Mouse (Mus musculus): ENCODE measurements around the gene Gab2. TPM values are rescaled to one million over a fixed set of nuclear protein-coding genes. Genes with fewer than 3 reads are reported as not detected.

Gene Gab2
- total RNA-seq (2022), result 10 to 100 TPM; 17.3 to 18.6 (median 17.6) TPM

GRCm38 (mm10) chr7:97081242-97081958 lies at the start of gene Gab2:
Gene Gab2 (plus strand): TSS chr7:97081586.
- peak; percentile 43 to 46 for DNase-seq (ENCODE audit: low spot score in 2 of 2)

GRCm38 (mm10) chr7:97032412-97032811 lies 49.0 kb upstream of the Gab2 start:
- no peak for DNase-seq (ENCODE audit: low spot score in 2 of 2)

- DNase-seq (ENCODE audit: low spot score in 2 of 2), result no peak
Observed at GRCm38 (mm10) chr7:97039641-97040040, 41.7 kb upstream of the Gab2 start.

GRCm38 (mm10) chr7:97041868-97042449 lies 39.4 kb upstream of the Gab2 start:
- DNase-seq (ENCODE audit: low spot score in 2 of 2), result no peak

- DNase-seq (ENCODE audit: low spot score in 2 of 2), result no peak
Observed at GRCm38 (mm10) chr7:97042981-97043380, 38.4 kb upstream of the Gab2 start.

DNA sequence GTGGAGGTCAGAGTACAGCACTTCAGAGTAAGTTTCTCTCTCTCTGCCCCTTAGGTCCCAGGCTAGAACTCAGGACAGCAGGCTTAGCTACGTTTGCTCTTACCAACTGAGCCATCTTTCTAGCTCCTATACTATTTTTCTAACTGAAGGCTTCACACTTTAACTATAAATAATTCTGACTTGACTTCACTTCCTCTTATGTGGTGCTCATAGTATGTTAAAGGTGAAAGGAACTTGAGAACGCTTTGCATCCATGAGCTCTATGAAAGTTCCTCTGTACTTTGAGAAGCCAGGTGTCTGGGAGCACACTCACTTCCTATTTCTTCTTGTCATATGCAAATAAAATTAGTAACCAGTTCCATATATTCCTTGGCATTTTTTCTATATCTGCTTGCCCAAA lies 20.4 kb upstream of the Gab2 start:
- DNase-seq (ENCODE audit: low spot score in 2 of 2), result no peak

DNA sequence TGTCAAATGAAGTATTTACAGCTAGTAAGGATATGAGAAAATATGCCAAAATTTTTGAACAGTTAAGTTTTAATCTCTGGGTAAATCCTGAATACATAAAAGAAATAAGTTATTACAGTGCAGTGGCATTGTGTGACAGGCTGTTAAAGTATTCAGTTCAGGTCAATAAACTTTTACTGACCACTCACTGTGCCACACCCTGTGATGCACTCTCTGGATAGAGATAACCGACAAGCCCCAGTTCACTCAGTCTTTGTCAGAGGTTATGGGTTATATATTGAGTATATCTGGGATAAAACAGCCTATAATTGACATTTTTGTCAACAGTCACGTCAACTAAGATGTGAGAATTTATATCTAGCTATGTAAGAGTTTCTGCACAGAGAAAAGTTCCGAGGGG lies 9.9 kb upstream of the Gab2 start:
- no peak for DNase-seq (ENCODE audit: low spot score in 2 of 2)

GRCm38 (mm10) chr7:97072061-97072460 lies 9.3 kb upstream of the Gab2 start:
- no peak for DNase-seq (ENCODE audit: low spot score in 2 of 2)

DNA sequence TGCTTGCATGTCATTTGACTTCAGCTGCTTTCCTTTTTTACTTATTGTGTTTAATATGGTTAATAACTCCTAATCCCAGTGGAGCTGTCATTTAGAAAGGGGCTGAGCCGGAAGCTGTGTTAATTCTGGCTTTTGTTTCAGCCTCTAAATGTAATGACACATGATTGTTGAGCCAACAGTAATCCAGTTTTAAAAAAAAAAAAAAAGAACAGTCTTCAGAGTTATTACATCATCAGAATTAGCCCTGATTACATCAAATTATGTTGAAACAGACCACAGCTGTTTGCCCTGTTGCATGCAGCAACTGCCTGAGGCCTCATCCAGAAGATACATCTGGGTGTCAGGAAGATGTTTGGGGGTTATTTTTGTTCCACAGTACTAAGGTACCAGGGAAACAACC lies 6.4 kb upstream of the Gab2 start:
- DNase-seq (ENCODE audit: low spot score in 2 of 2), result no peak

- no peak for DNase-seq (ENCODE audit: low spot score in 2 of 2)
Observed at GRCm38 (mm10) chr7:97076977-97077376, 4.4 kb upstream of the Gab2 start.

DNA sequence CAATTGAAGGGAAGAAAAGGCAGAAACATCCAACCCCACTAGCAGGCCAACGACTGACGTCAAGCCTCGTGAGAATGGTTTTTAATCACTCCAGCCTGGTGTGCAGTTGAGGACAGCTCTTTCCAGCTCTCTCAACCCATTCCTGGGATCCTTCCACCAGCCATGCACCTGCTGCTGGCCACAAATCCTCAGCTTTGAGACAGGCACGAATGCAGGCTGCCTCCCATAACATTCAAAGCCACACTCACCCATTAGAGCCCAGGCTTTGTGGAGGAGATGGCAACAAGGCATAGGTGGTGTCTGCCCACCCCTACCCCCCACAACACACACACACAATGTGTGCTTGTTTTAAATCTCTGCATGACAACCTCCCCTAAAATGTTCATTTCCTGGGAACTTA lies 2.7 kb upstream of the Gab2 start:
- no peak for DNase-seq (ENCODE audit: low spot score in 2 of 2)

- peak in 1 of 2 experiments; percentile 18 for DNase-seq (ENCODE audit: low spot score in 2 of 2)
Observed at GRCm38 (mm10) chr7:97079145-97079544, 2.2 kb upstream of the Gab2 start.

DNA sequence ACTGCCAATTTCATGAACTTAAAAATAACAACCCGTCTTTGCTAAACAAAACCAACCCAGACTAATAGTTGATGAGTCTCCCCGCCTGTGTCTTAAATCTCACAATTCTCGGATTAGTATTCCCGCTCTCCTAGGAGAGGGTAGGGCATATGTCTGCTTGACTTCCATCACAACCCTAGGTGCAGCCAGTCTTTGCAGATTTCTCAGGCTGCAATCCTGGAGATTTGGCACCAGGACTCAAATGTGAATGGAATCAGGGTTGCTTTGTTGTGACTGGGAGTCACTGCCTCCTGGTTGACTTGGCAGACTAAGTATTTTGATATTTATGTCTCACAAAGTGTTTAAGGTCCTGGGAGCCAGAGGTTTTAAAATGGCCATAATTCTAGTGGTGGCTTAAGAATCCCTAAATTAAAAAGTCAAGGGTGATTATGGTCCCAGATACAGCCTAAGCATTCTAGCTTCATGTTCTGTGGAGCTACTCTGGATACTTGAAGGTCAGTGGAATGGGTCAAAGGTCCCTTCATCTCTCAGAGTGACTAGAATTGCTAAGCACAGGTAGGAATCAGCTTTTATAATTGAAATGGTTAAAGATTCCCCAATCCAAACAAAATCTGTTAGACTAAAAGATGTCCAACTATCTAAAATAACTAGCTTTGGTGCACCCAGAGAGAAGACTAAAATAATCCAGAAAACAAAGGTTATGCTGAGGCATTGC lies 1.6 kb upstream of the Gab2 start:
- no peak for DNase-seq (ENCODE audit: low spot score in 2 of 2)

DNA sequence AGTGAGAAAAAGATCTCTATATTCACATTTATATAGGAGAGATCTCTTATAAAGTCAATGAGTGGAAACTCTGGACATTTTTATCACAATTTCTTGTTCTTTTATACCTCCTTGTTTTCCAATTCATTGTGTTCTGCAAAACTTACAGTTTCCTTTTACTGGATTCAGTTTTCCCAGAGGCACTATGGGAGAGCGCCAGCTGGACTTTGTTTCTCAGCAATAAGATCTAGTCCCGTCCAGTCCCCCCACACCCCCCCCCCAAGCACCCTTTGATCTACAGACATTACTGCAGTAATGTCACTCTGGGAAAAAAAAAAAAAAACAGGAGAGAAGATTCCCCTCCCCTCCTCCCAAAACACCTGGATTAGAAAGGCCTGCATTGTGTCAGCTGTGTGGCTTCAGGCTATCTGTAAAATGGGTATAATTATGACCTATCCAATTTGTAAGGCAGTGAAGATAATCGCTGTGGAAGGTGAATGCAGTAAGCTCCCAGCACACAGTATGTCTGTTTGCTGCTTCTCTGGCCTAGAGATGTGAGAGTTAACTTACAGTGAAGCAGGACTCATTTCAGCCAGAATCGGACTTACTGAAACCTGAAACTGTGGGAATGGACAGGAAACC lies 655 bp upstream of the Gab2 start:
- no peak for DNase-seq (ENCODE audit: low spot score in 2 of 2)

GRCm38 (mm10) chr7:97081959-97082218 lies 503 bp downstream of the Gab2 start:
- DNase-seq (ENCODE audit: low spot score in 2 of 2), result no peak

GRCm38 (mm10) chr7:97082219-97083101 lies 1.1 kb downstream of the Gab2 start:
- DNase-seq (ENCODE audit: low spot score in 2 of 2), result peak; percentile 13 to 20

DNA sequence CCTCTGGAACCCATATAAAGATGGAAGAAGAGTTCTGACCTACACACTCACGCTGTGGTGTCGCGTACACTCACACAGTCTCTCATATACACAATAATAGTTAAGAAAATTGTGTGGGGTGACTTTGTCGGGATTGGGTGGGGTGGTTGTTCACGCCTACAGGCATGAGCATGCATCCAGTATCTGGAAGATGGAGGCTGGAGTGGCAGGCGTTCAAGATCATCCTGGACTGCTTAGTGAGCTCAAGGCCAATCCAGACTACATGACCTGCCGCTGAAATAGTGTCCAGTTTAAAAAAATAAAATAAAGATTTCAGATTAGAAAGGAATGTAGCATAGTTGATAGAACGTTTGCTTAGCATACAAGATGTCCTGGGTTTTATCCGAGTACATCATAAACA lies 2.2 kb downstream of the Gab2 start:
- DNase-seq (ENCODE audit: low spot score in 2 of 2), result no peak

DNA sequence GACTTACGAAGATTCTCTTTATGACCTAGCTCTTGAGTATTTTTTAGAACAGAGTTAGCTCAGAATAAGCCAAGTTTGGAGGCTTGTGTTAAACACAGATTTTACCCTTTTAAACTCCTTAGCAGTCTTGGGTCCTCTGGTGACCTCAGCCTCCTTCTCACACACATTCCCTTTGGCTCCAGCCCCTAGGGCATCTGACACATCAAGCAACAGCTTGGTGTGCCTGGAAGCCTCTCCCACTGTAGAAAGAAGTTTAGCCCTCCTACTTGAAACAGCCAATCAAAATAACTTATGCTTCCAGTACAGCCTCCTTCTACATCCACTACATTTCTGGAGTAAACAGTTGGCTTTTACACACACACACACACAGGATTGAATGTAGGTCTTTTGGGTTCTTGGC lies 2.8 kb downstream of the Gab2 start:
- no peak for DNase-seq (ENCODE audit: low spot score in 2 of 2)

GRCm38 (mm10) chr7:97085291-97085690 lies 3.9 kb downstream of the Gab2 start:
- DNase-seq (ENCODE audit: low spot score in 2 of 2), result no peak

GRCm38 (mm10) chr7:97094241-97094640 lies 12.9 kb downstream of the Gab2 start:
- no peak for DNase-seq (ENCODE audit: low spot score in 2 of 2)

- DNase-seq (ENCODE audit: low spot score in 2 of 2), result no peak
Observed at GRCm38 (mm10) chr7:97108119-97108518, 26.7 kb downstream of the Gab2 start.

- no peak for DNase-seq (ENCODE audit: low spot score in 2 of 2)
Observed at GRCm38 (mm10) chr7:97128949-97129348, 47.6 kb downstream of the Gab2 start.

All from left cerebral cortex, adult 8-10 months (tissue).